Mouse (Mus musculus): ENCODE results near the gene Ppm1b. TPM values are rescaled to one million over a fixed set of nuclear protein-coding genes. Genes with fewer than 3 reads are reported as not detected.

Gene Ppm1b
- polyA plus RNA-seq, 1 experiment from 2014 or later = 62.0 TPM

DNA sequence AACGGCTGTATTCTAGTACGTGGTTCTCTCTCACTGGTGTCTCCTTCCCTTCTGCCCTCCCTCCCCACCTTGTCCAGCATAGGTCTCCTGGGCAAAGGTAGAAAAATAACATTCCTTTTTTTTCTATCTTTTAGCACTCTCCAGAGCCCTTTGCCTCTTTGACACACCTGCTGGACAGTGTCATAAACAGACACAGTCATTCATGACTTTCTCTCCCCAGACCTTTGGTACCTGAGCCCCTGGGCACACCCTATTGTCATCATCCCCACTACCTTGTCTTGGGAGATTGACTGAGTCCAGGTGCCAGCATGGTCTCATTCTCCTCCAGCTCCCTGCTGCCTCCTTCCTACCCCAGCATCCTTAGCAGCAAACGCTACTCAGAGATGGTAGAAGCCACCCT, 76.5 kb downstream of the Ppm1b start:
- Histone ChIP-seq H3K27ac (no peak overlapping the region), H3K9me3 (no peaks in the 10 kb centered on the region)
- WGBS = 88% methylated on average over 3 of the region's 3 CpGs

DNA sequence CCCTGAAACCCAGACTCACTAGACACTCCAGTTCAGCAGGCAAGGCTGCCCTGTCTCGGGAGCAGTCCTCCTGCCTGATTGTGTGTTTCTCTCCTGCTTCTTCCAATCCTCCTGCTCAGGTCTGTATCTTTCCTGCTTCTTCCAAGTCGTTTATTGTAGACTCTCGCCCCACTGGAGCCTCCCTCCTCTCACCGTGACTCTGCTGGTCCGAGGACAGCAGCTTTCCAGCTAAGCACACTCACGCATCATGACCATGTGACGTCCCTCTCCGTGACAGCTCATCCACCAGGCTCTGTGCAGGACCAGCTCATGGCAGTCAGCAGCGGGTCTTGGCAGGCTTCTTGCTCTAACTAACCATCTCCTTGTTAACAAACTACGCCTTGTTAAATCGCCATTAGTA, 77.5 kb downstream of the Ppm1b start:
- no peak for DNase-seq (ENCODE audit: low spot score)
- Histone ChIP-seq H3K4me1 (replicated peaks) (no peaks in the 10 kb centered on the region), H3K9me3 (no peaks in the 10 kb centered on the region), H3K36me3 (no peaks in the 10 kb centered on the region), H3K27ac (no peak overlapping the region), H3K27me3 (ENCODE audit: insufficient read depth, poor library complexity, severe bottlenecking) (no peaks in the 10 kb centered on the region), H3K4me3 (no peak overlapping the region)
- WGBS = 75% methylated on average over 11 of the region's 11 CpGs

More for the DNA sequence above, 76.5 kb downstream of the Ppm1b start:
- no peak overlapping the region for H3K4me3 ChIP-seq
- no peaks in the 10 kb centered on the region for H3K4me1 ChIP-seq (replicated peaks)
- no peak for DNase-seq (ENCODE audit: low spot score)
- H3K27me3 ChIP-seq (ENCODE audit: insufficient read depth, poor library complexity, severe bottlenecking) = no peaks in the 10 kb centered on the region
- no peaks in the 10 kb centered on the region for H3K36me3 ChIP-seq

DNA sequence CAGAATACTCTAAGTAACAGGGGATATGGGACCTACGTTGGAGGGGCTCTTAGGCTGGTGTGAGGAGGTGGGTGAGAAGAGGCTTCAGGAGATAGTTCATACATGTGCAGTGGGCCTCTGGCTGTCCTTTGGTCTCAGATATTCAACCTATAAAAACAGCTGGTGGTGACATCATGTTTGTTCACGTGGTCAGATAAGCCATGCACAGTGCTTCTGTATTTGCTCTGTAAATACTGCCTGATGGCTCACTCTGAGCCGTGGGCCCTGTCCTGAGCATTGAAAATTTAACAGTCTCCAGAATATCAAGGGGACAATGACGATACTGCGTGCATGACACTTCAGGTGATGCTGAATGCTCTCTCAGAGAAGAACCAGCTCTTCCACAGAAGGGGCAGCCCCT, 81.3 kb downstream of the Ppm1b start:
- Histone ChIP-seq H3K4me1 (replicated peaks) (peaks cover 10% of the 10 kb centered on the region), H3K27ac (no peak overlapping the region), H3K4me3 (no peak overlapping the region), H3K9me3 (no peaks in the 10 kb centered on the region), H3K36me3 (no peaks in the 10 kb centered on the region), H3K27me3 (ENCODE audit: insufficient read depth, poor library complexity, severe bottlenecking) (no peaks in the 10 kb centered on the region)
- WGBS = 86% methylated on average over 5 of the region's 5 CpGs
- no peak for DNase-seq (ENCODE audit: low spot score)

DNA sequence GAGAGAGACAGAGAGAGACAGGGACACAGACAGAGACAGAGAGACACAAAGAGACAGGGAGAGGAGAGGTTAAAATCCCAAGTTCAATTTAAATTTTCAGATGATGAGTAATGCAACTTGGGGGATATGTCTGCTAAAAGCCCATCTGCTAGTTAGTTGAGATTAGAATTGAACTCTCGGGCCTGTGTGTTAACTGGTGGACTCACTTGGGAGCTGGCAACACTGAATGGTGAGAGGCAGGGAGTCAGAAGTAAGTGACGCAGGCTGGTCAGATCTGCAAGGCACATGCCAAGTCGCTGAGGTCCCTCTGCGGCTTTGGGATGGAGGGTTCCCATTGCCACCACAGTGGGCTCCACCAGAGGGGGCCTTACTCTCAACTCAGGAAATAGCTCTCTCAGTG, 81.8 kb downstream of the Ppm1b start:
- H3K4me1 ChIP-seq (replicated peaks) = peaks cover 11% of the 10 kb centered on the region
- no peaks in the 10 kb centered on the region for H3K27me3 ChIP-seq (ENCODE audit: insufficient read depth, poor library complexity, severe bottlenecking)
- DNase-seq (ENCODE audit: low spot score) = no peak
- 87% methylated on average over 4 of the region's 4 CpGs for WGBS
- H3K9me3 ChIP-seq = no peaks in the 10 kb centered on the region
- no peaks in the 10 kb centered on the region for H3K36me3 ChIP-seq
- H3K4me3 ChIP-seq = no peak overlapping the region
- no peak overlapping the region for H3K27ac ChIP-seq

DNA sequence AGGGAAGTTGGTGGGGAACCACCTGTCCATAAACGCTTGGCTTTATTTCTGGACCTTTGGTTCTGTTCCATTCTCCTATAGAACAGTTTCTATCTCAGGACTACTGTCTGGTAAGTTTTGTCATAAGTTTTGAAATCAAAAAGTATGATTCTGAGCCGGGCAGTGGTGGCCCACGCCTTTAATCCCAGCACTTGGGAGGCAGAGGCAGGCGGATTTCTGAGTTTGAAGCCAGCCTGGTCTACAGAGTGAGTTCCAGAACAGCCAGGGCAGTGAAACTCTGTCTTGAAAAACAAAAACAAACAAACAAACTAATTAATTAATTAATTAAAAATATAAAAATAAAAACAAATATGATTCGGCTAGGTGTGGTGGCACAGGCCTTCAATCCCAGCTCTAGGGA, 82.2 kb downstream of the Ppm1b start:
- Histone ChIP-seq H3K9me3 (no peaks in the 10 kb centered on the region), H3K27ac (no peak overlapping the region), H3K4me1 (replicated peaks) (peaks cover 11% of the 10 kb centered on the region), H3K27me3 (ENCODE audit: insufficient read depth, poor library complexity, severe bottlenecking) (no peaks in the 10 kb centered on the region), H3K4me3 (no peak overlapping the region), H3K36me3 (no peaks in the 10 kb centered on the region)
- WGBS = 93% methylated on average over 5 of the region's 5 CpGs
- DNase-seq (ENCODE audit: low spot score) = no peak

DNA sequence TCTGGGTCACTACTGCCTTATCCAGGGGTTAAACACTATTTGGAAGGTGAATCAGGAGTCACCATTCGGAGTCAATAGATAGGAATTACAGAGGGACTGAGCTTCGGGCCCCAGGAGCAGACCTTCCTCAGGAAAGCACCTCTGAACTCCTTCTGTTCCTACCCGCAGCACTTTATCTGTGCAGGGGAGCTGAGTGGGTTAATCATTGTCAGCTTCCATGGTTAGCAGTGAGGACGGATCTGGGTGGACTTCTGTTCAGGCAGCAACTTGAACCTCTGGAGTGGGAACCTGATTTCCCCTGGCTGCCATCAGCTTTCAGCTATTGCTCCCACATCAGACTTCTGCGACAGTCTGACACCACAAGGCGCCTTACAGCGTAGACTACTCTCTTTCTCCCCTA, 84.4 kb downstream of the Ppm1b start:
- 83% methylated on average over 7 of the region's 7 CpGs for WGBS
- Histone ChIP-seq H3K4me1 (replicated peaks) (peaks cover 11% of the 10 kb centered on the region), H3K27me3 (ENCODE audit: insufficient read depth, poor library complexity, severe bottlenecking) (no peaks in the 10 kb centered on the region), H3K27ac (no peak overlapping the region), H3K36me3 (no peaks in the 10 kb centered on the region), H3K9me3 (no peaks in the 10 kb centered on the region), H3K4me3 (no peak overlapping the region)
- no peak for DNase-seq (ENCODE audit: low spot score)

DNA sequence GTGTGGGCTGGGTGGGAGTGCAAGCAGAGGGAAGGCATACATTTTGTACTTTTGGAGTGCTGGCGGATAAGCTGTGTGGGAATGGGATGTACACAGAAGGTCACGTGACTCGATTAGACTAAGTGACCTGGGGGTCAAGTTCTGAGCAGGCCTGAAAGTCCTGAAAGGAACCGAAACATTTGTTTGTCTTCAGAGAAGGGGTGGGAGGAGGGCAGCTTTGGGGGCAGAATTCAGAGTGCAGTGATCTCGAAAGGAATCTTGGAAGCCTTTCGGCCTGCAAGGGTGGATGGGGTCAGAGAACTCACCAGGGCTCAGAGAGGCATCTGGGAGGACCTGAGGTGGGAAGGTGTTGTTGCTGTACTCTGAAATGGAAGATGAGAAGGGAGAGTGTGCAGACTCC, 85.9 kb downstream of the Ppm1b start:
- H3K4me1 ChIP-seq (replicated peaks) = peaks cover 11% of the 10 kb centered on the region
- H3K4me3 ChIP-seq = no peak overlapping the region
- no peaks in the 10 kb centered on the region for H3K9me3 ChIP-seq
- no peak overlapping the region for H3K27ac ChIP-seq
- no peaks in the 10 kb centered on the region for H3K36me3 ChIP-seq
- H3K27me3 ChIP-seq (ENCODE audit: insufficient read depth, poor library complexity, severe bottlenecking) = no peaks in the 10 kb centered on the region
- WGBS = 49% methylated on average over 6 of the region's 6 CpGs
- no peak for DNase-seq (ENCODE audit: low spot score)

DNA sequence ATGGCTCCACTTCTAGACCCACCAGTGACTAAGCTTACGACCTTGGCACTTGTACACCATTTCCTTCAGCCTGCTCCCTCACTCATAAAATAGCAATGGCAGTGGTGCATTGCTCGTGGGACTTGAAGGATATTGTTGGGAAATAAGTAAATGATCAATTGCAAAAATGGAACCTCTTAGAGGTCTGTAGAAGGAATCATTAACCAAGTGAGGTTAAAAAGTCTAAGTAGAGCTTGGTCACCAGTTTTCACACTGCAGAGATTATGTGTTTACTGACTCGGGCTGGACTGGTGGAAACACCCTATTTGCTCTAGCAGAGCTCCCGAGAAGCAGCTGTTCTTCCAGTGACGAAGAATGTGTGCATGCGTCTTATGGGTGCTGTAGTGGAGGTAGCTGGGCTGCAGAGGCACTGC, 86.9 kb downstream of the Ppm1b start:
- no peaks in the 10 kb centered on the region for H3K27me3 ChIP-seq (ENCODE audit: insufficient read depth, poor library complexity, severe bottlenecking)
- no peak overlapping the region for H3K4me3 ChIP-seq
- peaks cover 11% of the 10 kb centered on the region for H3K4me1 ChIP-seq (replicated peaks)
- no peak overlapping the region for H3K27ac ChIP-seq
- WGBS = 86% methylated on average over 6 of the region's 6 CpGs
- no peaks in the 10 kb centered on the region for H3K36me3 ChIP-seq
- no peak for DNase-seq (ENCODE audit: low spot score)
- no peaks in the 10 kb centered on the region for H3K9me3 ChIP-seq

DNA sequence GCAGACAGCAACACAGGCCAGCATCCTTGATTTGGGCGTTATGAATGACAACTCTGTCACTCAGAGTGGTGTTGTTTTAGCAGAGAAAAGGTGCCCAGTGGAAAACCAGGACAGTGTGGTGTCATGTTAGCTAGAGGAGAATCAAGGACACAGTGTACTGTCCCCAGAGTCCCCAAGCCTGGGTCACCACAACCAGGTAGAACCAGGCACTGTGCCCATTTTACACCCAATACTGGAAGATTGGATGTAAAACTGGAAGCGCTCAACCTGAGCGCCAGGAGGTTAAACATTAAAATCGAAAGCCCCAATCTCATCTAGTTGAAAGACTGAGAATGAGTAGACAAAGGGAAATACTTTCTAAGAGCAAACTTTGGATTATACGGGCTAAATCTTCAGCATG, 87.9 kb downstream of the Ppm1b start:
- H3K27me3 ChIP-seq (ENCODE audit: insufficient read depth, poor library complexity, severe bottlenecking) = no peaks in the 10 kb centered on the region
- no peaks in the 10 kb centered on the region for H3K9me3 ChIP-seq
- no peaks in the 10 kb centered on the region for H3K36me3 ChIP-seq
- DNase-seq (ENCODE audit: low spot score) = no peak
- peaks cover 11% of the 10 kb centered on the region for H3K4me1 ChIP-seq (replicated peaks)
- no peak overlapping the region for H3K4me3 ChIP-seq
- WGBS = 93% methylated on average over 5 of the region's 5 CpGs
- no peak overlapping the region for H3K27ac ChIP-seq

DNA sequence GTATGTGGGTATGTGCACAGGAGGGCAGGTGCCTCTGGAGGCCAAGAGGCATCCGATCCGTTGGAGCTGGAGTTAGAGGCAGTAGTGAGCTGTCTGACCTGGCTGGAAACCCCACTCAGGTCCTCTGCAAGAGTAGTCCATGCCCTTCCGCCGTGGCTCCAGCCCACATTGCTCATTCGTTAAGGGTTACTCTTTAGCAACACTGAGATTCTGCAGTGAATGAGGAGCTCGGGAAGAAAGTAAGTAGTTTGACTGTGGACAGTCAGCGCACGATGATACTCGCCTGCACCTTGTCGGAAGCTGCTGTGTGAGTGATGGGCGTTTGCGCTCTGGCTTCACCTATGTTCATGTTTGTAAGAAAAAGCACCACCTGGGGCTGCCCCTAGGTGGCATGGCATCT, 88.6 kb downstream of the Ppm1b start:
- Histone ChIP-seq H3K36me3 (no peaks in the 10 kb centered on the region), H3K4me3 (no peak overlapping the region), H3K27ac (no peak overlapping the region), H3K9me3 (no peaks in the 10 kb centered on the region), H3K27me3 (ENCODE audit: insufficient read depth, poor library complexity, severe bottlenecking) (no peaks in the 10 kb centered on the region), H3K4me1 (replicated peaks) (peaks cover 11% of the 10 kb centered on the region)
- WGBS = 87% methylated on average over 12 of the region's 12 CpGs
- DNase-seq (ENCODE audit: low spot score) = no peak

DNA sequence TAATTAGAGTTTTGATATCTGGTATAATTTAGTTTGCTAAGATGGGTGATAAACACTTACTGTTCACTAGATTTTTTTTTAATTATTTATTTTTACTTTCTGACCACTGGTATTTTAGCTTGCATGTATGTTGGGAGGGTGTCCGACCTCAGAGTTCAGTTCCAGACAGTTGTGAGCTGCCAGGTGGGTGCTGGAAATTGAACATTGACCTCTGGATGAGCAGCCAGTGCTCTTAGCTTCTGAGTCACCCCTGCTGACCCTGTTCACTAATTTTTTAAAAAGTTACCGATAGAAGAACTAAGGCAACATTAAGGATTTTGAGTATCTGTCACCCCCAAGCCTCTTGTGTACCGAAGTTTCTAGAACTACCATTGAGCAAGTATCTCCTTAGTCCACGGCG, 91.8 kb downstream of the Ppm1b start:
- WGBS = 93% methylated on average over 5 of the region's 5 CpGs
- Histone ChIP-seq H3K27me3 (ENCODE audit: insufficient read depth, poor library complexity, severe bottlenecking) (no peaks in the 10 kb centered on the region), H3K4me3 (no peak overlapping the region), H3K36me3 (no peaks in the 10 kb centered on the region), H3K4me1 (replicated peaks) (no peaks in the 10 kb centered on the region), H3K9me3 (no peaks in the 10 kb centered on the region), H3K27ac (no peak overlapping the region)
- no peak for DNase-seq (ENCODE audit: low spot score)

DNA sequence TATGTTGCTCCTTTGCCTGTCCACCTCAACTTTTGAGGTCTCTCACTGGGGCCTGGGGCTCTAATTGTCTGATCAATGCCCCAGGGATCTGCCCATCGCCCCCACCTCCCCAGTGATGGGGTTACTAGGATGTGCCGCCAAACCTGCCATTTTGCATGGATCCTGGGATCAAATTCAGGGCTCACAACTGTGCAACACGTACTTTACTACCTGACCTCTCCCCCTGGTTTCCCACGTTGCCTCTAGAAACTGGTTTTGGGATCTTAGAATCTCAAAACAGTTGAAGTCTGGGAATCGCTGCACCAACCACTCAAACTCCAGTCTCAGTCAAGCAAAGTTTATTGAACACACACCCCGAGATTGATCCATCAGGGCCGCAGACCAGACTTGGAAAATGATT, 101.7 kb downstream of the Ppm1b start:
- no peaks in the 10 kb centered on the region for H3K9me3 ChIP-seq
- H3K4me3 ChIP-seq = no peak overlapping the region
- no peak for DNase-seq (ENCODE audit: low spot score)
- peaks cover 10% of the 10 kb centered on the region for H3K36me3 ChIP-seq
- H3K27me3 ChIP-seq (ENCODE audit: insufficient read depth, poor library complexity, severe bottlenecking) = no peaks in the 10 kb centered on the region
- no peak overlapping the region for H3K27ac ChIP-seq
- H3K4me1 ChIP-seq (replicated peaks) = no peaks in the 10 kb centered on the region
- WGBS = 91% methylated on average over 7 of the region's 7 CpGs

DNA sequence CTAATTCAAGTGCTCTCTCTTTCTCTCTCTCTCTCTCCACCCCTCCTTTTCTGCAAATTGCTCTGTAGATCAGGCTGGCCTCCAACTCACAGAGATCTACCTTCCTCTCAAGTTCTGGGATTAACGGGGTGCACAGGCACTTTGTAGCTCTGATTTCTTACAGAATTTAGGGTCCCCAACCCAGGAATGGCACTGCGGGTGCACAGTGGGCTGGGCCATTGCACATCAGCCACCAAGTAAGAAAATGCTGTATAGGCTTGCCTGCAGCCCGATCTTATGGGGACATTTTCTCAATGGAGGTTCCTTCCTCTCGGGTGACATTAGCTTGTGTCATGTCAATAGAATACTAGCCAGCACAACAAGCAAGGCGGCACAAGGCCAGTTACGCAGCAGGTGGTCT, 102.6 kb downstream of the Ppm1b start:
- WGBS = 88% methylated on average over 6 of the region's 6 CpGs
- Histone ChIP-seq H3K27ac (no peak overlapping the region), H3K9me3 (no peaks in the 10 kb centered on the region), H3K4me3 (no peak overlapping the region), H3K36me3 (peaks cover 19% of the 10 kb centered on the region), H3K27me3 (ENCODE audit: insufficient read depth, poor library complexity, severe bottlenecking) (no peaks in the 10 kb centered on the region), H3K4me1 (replicated peaks) (no peaks in the 10 kb centered on the region)
- no peak for DNase-seq (ENCODE audit: low spot score)

DNA sequence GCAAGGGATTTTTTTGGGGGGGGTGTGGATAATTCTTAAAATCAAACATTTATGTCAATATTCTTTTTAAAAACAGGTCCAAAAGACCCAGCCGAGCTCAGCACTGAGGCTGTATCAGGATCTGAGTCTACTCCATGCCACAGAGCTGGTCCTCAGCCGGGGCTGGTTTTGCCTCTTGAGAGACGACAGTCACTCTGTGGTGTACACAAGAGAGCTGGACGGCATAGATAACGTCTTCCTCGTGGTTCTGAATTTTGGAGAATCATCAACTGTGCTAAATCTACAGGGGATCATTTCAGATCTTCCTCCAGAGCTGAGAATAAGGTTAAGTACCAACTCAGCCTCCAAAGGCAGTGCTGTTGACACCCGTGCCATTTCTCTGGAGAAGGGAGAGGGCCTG, 107.0 kb downstream of the Ppm1b start:
- H3K36me3 ChIP-seq = peaks cover 61% of the 10 kb centered on the region
- H3K4me1 ChIP-seq (replicated peaks) = no peaks in the 10 kb centered on the region
- H3K27ac ChIP-seq = no peak overlapping the region
- no peaks in the 10 kb centered on the region for H3K9me3 ChIP-seq
- WGBS = 92% methylated on average over 7 of the region's 7 CpGs
- H3K4me3 ChIP-seq = no peak overlapping the region
- DNase-seq (ENCODE audit: low spot score) = no peak
- H3K27me3 ChIP-seq (ENCODE audit: insufficient read depth, poor library complexity, severe bottlenecking) = no peaks in the 10 kb centered on the region

Measured in hindbrain, embryonic 10.5 days (tissue).